Mouse (Mus musculus): ENCODE results near the gene Gm16223.

DNA sequence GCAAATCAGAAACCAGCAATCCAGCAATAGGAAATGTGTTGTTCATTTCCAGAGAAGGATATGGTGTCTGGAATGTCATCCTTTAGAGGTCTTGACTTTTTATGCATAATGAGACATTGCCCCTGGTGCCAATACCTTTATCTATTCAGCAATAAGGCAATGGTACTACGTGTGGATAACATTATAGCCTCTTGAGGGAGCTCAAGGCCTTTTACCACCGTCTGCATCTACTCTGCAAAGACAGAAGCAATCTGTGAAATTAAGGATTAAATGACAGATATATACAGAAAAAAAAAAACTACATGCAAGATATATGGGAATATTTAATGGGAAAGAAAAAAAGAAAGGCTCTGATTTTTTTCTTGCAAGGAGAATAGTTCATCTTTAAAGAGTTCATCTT is 106.3 kb downstream of the Gm16223 start:
- no peak for TF ChIP-seq GATA1 (IDR thresholded peaks at IDR 0.05; ENCODE audit: borderline replicate concordance, low read length)
- no peak for TF ChIP-seq FLI1 (IDR thresholded peaks at IDR 0.05; ENCODE audit: low read length)
